Mouse (Mus musculus): ENCODE data around the gene Tmx2.
A peak's percentile ranks its signal among the peaks of the same experiment; 100 is the strongest.
"Not testable (repeated sequence)": the region's sequence is repeated elsewhere in the genome, so short reads cannot be mapped to it uniquely, and the experiment has no call there.

Gene Tmx2

DNA sequence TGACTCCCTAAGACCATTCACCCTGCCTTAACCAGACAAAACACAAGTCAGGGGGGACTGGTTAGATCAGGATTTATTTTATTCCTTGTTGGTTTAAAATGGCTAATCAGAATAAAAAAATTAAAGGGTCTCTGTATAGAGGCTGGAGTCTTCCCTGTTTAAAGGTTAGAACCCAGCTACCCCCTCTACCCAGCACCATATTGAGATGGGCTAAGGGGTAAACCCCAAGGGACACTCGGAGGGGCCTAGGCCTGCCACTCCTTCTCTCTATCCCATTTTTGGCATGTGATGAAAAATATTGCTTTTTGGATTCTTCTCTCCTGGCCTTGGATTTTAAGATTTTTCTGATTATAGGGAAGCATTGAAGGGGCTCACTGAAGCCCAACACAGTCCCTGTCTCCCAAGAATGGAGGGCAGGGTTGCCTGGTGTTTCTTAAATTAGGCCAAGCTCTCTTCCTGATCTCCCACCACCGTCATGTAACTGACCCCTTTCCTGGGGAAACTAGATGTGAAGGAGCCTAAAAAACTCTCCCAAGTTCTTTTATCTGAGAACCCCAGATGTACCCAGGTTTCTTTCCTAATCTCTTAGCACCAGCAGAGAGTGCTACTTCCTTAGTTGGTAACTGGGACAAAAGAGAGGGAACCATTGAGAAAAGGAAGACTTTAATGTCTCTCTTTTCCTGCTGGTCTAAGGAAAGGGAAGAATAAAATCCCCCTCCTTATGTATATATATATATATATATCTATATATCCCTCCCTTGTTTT is 9.3 kb upstream of the Tmx2 start:
- no peak for DNase-seq (ENCODE audit: low spot score in 2 of 2)

DNA sequence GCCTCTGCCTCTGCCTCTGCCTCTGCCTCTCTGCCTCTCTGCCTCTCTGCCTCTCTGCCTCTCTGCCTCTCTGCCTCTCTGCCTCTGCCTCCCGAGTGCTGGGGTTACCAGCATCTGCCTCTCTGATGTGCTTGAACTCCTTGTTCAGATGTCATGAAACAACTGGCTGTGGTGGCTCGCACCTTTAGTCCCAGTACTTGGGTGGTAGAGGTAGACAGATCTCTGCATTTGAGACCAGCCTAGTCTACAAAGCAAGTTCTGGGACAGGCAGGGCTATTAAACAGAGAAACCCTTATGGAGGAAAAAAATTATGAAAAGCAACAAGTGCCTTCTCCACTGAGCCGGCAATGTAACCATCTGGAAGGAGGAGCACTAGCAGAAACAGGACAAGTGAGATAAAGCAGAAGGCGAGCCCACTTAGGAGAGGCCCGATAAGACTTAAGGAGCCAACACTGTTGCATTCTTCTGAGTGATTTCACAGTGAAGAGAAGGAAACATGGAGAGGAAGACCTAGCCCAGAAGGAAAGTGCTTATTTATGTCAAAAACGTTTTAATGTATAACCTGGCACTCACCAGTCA is 3.8 kb upstream of the Tmx2 start:
- no peak for DNase-seq (ENCODE audit: low spot score in 2 of 2)

DNA sequence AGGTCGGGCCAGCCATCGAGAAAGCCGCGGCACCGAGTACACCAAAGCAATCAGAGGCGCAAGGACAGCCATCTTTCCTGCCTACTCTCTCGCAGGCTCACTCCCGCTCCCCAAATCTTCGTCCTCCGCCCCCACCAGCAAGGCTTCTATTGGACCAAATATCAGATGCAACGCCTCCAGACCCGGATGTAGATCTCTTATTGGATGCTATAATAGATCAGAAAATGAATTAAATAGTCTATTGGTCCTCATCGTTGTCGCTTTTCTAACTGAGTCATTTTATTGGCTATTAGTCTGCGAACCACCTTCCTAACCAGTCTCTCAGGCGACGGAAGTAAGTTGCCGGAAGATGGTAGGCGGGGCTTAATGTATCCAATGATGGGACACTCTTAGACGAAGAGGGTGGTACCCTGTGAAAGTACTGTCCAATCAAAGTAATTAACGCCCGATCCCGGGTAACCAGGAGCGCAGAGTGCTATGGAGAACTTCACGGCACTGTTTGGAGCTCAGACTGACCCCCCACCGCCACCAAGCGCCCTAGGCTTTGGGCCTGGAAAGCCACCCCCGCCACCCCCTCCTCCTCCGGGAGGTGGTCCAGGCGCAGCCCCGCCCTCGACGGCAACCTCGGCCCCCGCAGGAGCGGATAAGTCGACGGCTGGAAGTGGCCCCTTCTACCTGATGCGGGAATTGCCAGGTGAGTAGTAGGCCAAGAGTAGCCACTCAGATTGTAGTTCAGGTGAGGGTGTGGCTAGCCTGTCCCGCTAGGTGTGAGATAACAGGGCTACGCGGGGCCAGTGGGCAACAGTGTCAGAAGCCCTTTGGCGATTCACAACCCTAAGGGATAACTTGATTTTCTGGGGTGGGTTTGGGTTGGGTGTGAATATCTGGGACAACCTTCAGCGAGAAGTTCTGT is 716 bp downstream of the Tmx2 start, which contains the start of the genes Gm28635 and Med19:
Gm28635 (minus strand) TSS at position 74 of the 913 bp plus-strand sequence.
Med19 (plus strand) TSS at position 435 of the 913 bp plus-strand sequence.
- peak; percentile 97 to 99 for DNase-seq (ENCODE audit: low spot score in 2 of 2)

DNA sequence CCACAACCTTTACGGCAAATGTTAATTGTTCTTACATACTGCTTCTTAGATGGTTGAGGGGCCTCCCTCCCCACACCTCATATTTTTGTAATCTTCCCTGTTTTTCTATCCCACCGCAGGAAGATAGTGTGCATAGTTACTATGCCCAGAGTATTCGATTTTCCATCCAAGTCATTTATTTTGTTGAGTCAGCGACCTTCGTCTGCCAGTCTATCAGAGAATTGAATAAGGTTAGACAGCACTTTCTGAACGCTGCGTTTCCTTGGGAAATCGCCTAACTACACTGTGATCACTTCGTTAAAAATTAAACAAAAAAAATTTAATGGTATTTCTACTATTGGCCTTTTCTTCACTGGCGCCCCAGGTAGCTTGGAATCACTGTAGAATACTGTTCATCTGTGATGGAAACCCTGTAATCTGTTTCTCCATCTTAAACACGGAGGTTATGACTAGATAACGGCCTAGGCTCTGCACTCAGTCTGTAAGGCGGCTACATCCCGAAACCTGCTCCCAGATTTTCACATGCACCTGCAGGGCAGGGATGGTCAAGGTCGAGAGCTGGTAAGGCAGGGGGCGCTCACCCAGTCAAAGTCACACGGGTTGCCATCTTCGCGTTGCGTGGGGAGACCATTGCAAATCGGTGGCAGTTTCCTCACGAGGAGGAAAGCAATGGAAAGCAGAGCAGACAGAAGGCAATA is 1.5 kb downstream of the Tmx2 start:
- no peak for DNase-seq (ENCODE audit: low spot score in 2 of 2)

DNA sequence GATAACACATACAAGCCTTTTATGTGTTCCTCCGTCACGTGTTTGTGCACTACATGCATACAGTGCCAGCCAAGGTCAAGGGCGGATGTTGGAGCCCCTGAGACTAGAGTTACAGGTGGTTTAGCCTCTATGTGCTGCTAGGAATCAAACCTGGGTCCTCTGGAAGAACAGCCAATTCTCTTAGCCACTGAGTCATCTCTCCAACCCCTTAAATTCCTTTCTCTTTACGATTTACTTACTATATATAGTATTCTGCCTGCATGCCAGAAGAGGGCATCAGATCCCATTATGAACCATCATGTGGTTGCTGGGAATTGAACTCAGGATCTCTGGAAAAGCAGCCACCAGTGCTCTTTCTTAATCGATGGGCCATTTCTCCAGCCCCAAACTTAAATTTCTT is 7.4 kb downstream of the Tmx2 start:
- not testable (repeated sequence) for DNase-seq (ENCODE audit: low spot score in 2 of 2)

DNA sequence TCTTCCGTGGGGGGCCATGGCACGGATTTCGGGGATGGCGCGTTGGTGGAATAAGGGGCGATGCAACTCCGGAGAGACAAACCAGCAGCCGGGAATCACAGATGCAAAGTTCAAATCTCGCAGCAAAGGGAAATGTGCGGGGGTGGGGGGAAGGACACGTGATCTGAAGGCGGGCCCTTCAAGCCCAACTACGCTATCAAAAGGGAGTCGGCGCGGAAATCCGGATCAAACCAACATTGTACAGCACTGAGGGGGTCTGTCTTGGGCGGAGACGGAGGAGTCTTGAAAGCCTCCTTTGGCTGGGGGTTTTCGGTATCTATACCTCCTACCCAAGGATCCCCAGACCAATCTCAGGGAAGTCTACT is 8.4 kb downstream of the Tmx2 start, which contains the start of gene Selenoh:
Selenoh (minus strand) TSS at position 202 of the 365 bp plus-strand sequence.
- peak; percentile 69 to 90 for DNase-seq (ENCODE audit: low spot score in 2 of 2)

DNA sequence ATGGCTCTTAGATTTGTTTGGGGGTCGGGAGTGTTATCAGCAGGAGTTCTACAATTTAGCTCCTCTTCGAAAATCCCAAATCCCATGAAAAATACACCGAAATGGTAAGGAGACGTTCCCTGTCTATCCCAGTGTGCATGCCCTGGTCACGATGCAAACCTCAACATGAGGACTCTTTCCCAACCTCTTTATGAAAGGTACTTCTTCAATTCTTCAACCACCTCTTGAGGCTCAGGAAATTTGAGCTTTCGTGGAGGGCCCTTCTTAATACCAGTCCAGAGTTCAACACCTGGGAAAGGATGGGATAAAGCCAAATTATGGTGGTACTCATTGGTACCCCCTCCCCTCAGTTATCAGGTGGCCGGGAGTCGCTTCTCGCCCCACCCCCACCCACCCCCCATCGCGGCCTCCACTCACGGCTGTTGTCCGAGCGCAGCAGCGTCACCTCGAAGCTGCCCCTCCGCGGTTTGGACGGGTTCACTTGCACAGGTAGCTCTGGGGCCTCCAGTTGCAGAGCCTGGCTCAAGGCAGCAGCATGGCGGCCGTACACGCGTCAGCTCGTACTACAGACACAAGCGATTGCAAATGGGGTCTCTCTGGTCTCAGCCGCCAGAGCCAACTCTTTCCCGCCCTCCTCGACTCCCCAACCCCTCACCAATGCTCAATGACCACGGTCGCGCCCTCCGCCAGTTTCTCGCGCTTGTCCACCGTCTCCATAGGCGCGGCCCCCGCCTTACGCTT is 8.9 kb downstream of the Tmx2 start:
- DNase-seq (ENCODE audit: low spot score in 2 of 2): no peak

DNA sequence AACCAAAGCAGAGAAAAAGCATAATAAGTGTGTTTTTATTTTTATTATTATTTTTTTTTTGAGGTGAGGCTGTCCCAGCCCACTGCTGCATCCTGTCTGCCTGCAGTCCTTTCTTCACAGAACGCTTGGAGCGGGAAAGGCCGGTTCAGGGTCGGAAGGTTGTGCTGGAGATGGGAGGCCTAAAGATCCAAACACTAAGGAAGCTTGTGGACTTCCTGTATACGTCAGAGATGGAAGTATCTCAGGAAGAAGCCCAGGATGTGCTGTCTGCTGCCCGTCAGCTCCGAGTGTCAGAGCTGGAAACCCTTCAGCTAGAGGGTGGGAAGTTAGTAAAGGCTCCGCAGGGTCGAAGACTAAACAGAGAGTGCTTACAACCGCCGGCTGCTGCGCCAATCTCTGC is 12.9 kb downstream of the Tmx2 start:
- DNase-seq (ENCODE audit: low spot score in 2 of 2): no peak

DNA sequence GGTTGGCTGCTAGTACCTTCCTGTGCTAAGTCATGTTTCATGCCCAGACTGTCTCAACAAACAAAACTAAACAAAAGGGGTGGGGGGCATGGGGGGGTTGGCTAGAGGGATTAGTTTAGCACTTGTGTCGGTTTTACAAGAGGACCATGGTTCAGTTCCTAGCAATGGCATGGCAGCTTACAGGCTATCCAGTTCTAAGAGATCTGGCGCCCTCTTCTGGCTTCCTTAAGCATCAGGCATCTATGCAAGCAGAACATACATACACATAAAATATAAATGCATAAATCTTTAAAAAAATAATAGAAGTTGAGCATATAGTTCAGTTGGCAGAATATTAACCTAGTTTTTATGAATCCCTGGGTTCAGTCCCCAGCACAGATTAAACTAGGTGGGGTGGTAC is 16.1 kb downstream of the Tmx2 start:
- no peak for DNase-seq (ENCODE audit: low spot score in 2 of 2)

DNA sequence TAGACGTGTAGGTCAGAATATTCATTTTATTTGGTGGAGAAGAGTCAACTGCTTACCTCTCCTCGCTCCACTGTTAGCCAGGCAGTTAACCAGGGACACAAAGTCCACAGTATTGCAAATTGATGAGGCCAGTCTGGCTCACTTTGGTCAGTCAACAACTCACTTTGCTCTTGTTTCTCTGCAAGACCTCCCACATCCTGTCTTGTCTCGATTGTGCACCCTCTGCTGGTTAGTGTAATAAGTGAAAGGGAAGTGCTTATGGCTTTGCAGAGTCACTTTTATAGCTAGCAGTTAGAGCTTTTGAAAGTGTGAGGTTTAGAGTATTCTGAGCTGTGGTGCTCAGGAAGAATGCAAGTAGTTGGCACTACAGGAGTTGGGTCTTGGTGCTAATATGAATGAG is 18.7 kb downstream of the Tmx2 start:
- DNase-seq (ENCODE audit: low spot score in 2 of 2): peak in 1 of 2 experiments; percentile 70

DNA sequence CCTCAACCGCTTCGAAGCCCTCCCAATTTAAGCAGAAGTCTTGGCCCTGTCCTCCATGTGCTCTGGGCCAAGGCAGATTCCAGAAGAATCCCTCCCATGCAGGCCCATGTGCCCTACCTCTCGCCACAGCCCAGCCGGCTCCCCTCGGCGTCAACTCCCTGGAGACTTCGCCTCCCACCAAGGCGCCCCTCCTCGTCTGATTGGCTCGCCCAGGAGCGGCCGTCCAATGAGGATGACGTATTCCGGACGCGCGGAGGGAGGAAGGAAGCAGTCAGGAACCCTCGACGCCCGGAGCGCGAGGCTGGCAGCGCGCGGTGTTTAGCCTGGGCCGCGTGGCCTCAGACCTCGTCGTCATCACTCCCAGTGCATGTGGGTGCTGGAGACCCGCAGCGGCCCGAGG is 20.1 kb downstream of the Tmx2 start, which contains the start of gene Btbd18:
Btbd18 (plus strand) TSS at position 274 of the 400 bp plus-strand sequence.
- DNase-seq (ENCODE audit: low spot score in 2 of 2): no peak

DNA sequence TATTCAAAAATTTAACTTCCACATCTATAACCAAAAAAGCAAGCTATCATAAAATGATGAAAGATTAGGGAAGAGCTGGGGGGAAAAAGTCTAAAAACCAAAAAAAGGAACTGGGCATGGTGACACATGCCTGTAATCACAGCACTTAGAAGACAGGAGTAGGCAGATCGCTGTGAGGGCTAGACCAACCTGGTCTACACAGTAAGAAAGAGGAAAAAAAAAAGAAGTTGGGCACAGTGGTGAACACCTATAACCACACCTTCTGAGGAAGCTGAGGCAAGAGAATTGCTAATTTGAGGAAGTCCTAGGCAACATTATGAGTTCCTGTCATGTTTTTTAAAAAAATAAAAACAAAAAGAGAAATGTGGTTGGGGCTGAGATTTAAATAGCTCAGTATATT is 23.1 kb downstream of the Tmx2 start:
- no peak for DNase-seq (ENCODE audit: low spot score in 2 of 2)

DNA sequence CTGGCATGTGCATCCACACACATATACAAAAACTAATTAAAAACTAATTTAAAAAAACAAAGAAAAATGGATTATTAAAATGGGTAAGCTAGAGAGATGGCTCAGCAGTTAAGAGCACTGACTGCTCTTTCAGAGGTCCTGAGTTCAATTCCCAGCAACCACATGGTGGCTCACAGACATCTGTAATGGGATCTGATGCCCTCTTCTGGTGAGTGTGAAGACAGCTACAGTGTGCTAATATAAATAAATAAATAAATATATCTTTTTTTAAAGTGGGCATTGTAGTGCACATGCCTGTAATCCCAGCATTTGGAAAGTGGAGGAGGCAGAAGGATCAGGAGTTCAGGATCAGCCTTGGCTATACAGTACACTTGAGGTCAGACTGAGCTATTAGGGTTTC is 25.6 kb downstream of the Tmx2 start:
- DNase-seq (ENCODE audit: low spot score in 2 of 2): no peak

DNA sequence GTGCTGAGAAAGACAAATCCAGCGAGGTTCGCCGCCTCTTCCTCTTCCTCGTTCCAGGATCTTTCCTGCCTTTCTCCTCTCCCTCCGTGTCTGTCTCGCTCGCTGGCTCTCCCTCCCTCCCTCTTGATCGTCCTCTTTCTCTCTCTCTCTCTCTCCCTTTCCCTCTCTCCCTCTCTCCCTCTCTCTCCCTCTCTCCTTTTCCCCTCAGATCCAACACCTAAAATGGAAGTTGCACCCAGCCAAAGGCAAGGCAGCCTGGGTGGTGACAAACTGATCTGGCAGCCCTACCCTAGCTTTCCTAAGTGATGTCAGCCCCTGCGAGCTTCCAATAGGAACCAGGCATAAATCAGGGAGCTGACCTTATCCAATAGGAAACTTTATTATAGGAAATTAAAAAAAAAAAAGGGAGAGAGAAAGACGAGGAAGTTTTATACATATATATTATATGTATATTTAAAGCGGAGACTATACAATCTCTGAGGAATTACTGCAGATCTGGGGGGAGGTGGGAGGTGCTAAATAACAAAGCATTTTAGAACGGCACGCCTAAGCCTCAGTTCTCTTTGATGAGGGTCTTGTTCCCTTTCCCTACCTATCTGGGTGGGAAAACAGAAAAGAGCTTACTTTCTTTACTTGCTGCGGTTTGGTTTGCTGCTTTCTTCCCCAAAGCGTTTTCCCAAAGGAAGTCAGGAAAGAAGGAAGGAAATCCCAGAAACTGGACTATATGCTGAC is 28.3 kb downstream of the Tmx2 start, which contains the start of gene Ctnnd1:
Ctnnd1 (minus strand) TSS at position 302 of the 732 bp plus-strand sequence.
- DNase-seq (ENCODE audit: low spot score in 2 of 2): peak; percentile 84 to 91

DNA sequence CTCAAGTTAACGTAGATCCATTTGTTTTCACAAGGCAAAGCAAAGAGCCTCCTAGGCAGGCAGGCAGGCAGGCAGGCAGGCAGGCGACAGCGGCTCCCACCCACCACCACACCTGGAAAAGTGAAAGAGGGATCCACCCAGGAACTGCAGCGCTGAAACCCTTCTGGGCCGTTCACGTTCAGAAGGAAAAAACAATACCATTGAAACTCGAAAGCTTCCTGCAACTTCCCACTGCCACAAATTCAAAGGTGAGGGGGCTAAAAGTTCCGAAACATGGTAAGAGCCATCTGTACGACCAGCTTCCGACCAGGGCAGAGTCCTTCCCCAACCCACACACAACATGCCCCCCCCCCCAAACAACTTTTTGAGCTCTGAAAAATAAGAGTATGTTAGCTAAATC is 29.3 kb downstream of the Tmx2 start:
- no peak for DNase-seq (ENCODE audit: low spot score in 2 of 2)

DNA sequence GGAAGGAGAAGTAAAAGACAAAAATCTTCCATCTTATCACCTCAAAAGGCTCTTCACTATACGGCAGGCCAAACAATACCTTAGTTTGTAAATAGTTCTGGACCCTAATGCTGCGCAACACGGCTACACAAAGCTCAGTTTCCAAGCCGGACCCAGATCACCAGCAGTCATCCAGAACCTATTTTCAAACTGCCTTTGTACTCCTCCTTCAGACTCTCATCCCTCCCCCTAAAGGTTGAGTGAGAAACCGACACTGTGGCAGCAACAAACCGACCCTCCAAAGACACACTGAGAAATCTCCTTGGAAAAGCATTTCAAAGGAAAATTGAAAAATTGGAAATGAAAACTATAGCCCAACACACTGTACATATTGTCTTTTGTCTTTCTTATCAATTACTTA is 30.6 kb downstream of the Tmx2 start:
- no peak for DNase-seq (ENCODE audit: low spot score in 2 of 2)

DNA sequence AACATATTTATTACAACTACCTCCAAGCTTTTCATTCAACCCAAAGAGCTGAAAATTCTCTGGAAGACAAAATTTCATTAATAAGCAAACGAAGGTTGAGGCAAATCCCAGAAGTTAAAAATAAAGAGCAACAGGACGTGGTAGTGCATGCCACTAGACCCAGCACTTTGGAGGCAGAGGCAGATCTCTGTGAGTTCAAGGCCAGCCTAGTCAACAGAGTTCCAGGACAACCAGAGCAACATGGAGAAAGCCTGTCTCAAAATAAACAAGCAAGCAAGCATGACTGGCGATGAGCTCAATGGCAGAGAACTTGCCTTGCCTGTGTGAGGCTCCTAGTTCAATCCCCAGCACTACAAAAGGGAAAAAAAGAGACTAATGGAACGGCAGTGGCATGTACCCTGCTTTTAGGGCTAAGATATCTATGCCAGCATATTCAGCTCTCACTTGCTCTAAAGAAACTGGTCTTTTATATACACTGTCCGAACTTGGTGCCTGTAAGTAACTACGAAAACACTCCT is 31.8 kb downstream of the Tmx2 start:
- no peak for DNase-seq (ENCODE audit: low spot score in 2 of 2)

DNA sequence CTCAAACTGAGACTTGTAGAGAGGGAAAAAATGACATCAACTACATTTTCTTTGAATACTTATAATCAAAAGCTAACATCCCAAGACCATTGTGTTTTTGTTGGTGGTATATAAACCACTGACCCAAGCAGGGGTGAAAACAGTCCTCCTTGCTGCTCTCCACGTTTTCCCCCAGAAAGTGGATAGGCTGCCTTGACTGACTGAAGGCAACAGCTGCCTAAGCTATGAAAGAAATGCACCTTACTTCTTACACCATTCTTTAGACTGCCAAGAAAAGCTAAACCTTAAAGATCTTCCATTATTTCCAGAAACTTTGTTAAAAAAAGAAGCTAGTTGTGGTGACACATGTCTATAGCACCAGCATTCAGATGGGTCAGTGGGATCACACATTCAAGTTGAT is 32.8 kb downstream of the Tmx2 start:
- DNase-seq (ENCODE audit: low spot score in 2 of 2): no peak

DNA sequence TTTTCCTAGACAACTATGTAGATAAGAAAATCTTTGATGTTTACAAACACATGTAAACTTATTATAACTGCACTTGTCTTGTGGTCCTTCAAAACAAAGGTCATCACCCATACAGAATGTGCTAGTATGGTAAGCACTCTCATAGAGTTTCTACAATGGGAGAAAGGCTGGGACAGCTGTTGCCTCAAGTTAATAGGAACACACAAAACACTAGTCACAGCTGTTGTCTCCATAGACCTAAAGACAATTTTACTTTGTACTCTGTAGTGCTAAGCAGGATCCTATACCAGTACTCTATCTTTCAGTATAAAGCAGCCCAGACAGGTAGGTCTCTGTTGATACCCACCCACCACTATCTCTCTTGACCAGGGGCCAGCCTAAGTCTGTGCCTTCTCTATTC is 38.1 kb downstream of the Tmx2 start:
- no peak for DNase-seq (ENCODE audit: low spot score in 2 of 2)
